Mouse (Mus musculus): ENCODE results near the gene Eya3. TPM values are rescaled to one million over a fixed set of nuclear protein-coding genes. Genes with fewer than 3 reads are reported as not detected.

Eya3 gene
- polyA plus RNA-seq, 1 experiment from 2014 or later: 19.9 TPM

DNA sequence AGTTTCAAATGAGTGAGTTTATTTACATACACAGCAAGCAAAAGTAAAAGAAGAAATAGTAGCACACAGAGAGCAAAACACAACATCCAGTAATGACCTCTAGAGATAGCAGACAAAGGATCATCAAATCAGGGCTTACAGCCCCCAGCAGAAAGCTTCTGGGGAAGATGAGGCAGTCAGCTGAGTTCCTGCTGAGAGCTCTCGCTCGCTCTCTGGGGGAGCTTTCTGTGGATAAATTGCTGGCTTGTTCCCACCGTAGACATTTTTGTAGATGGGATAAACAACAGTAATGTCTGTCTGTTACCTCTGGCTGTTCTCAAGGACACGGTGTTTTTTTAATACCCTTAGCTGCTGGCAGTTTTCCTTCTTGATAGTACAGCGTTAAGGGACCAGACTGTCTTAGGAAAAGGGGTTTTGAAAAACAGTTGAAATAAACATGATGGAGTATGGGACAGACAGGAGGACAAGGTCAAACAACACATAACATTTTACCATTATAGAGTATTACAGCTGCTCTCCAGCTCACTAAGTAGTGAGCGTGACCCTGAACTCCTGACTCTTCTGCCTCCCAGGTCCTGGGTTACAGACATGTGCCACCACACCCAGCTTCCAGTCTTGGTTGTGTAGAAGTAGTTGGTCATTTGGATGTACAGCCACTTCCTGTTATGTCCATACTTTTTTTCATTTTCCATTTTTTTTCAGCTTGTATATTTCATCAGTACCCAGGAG, 10.6 kb downstream of the Eya3 start:
- Histone ChIP-seq H3K9me3 (no peaks in the 10 kb centered on the region), H3K9ac (replicated peaks) (no peak overlapping the region), H3K4me3 (replicated peaks) (no peak overlapping the region), H3K36me3 (no peaks in the 10 kb centered on the region), H3K27me3 (no peaks in the 10 kb centered on the region), H3K27ac (no peak overlapping the region), H3K4me1 (replicated peaks) (0 out of 2 replicates have a peak, but pooled peaks cover 6% of the 10 kb centered on the region), H3K4me2 (replicated peaks) (no peak overlapping the region)
- ATAC-seq: no peak
- WGBS: 68% methylated on average over 6 of the region's 6 CpGs

DNA sequence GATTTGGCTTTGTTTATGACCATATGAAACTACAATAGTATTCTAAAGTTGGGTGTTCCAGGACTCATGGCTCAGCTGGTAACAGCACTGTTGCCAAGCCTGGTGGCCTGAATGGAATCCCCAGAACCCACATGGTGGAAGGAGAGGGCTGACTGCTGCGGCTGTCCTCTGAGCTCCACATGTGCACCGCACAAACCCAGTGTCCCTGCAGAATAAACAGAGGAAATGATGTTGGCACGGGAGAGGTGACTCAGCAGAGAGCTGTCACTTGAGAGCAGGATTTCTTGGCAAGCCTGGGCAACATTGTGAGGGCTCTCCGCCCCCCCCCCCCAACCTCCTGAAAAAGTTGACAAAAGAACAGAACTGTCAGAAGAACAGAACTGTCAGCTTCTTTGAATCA, 14.1 kb downstream of the Eya3 start:
- Histone ChIP-seq H3K9ac (replicated peaks) (no peak overlapping the region), H3K9me3 (no peaks in the 10 kb centered on the region), H3K4me1 (replicated peaks) (0 out of 2 replicates have a peak, but pooled peaks cover 6% of the 10 kb centered on the region), H3K27me3 (no peaks in the 10 kb centered on the region), H3K36me3 (peaks cover 9% of the 10 kb centered on the region), H3K4me2 (replicated peaks) (no peak overlapping the region), H3K27ac (no peak overlapping the region), H3K4me3 (replicated peaks) (no peak overlapping the region)
- 70% methylated on average over 4 of the region's 4 CpGs for WGBS
- no peak for ATAC-seq

DNA sequence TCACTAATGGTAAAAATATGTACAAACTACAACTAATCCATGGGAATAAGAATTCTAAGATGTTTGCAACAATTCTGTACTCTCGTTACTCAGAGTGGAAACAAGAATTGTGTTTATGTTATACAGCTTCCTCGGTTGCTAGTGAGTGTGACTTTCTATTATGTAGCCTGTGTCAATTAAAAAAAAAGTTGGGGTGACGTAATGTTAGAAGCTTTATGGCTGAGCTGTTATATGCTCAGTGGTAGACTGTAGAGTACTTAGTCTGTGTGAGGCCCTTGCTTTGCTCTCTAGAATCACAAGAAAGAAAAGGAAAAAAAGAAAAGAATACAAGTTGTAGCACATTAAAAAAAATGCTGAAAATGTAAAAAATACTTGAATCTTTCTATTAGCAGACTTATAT, 15.0 kb downstream of the Eya3 start:
- Histone ChIP-seq H3K4me1 (replicated peaks) (0 out of 2 replicates have a peak, but pooled peaks cover 6% of the 10 kb centered on the region), H3K4me2 (replicated peaks) (no peak overlapping the region), H3K36me3 (peaks cover 18% of the 10 kb centered on the region), H3K4me3 (replicated peaks) (no peak overlapping the region), H3K9me3 (no peaks in the 10 kb centered on the region), H3K27ac (no peak overlapping the region), H3K27me3 (no peaks in the 10 kb centered on the region), H3K9ac (replicated peaks) (no peak overlapping the region)
- WGBS: 82% methylated on average over 3 of the region's 3 CpGs
- ATAC-seq: no peak

DNA sequence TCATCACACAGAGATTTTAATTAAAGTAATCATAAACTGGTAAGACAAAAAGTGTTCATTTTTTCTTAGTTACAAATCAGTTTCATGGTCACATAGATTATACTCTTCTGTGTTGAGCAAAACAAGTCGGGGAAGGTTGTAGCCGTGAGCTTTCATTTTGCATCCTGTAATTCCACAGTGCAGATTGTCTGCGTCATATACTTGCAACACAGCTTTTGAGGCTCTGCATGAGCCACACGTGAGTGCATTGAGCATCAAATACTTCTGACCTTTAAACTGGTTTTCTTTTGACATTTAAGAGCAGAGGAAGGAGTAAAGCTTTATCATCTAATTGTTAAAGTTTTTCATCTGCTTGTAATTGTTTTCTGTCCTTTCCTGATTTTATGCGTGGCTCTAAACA, 16.5 kb downstream of the Eya3 start:
- Histone ChIP-seq H3K9me3 (no peaks in the 10 kb centered on the region), H3K27me3 (no peaks in the 10 kb centered on the region), H3K36me3 (peaks cover 25% of the 10 kb centered on the region), H3K27ac (no peak overlapping the region), H3K4me2 (replicated peaks) (no peak overlapping the region), H3K9ac (replicated peaks) (no peak overlapping the region), H3K4me3 (replicated peaks) (no peak overlapping the region), H3K4me1 (replicated peaks) (no peaks in the 10 kb centered on the region)
- no peak for ATAC-seq
- WGBS: 84% methylated on average over 5 of the region's 5 CpGs

DNA sequence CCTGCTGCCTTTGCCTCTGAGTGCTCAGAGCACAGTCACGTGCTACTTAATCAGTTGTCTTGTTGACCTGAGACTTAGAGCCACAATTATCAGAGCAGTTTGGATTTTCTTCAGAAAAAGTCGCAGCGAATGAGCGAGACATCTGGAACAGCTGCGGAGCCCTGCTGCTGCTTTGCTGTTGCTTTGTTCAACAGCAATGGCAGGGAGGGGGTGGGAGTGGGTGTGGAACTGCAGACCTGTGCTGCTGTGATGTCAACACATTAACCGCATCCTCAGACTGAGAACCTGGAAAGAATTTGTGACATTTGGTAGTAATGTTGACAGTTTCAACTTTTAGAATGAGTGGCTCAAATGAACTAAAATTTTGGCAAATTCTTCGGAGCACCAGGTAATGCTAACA, 20.3 kb downstream of the Eya3 start:
- no peak overlapping the region for H3K27ac ChIP-seq
- no peak for ATAC-seq
- H3K4me1 ChIP-seq (replicated peaks): no peaks in the 10 kb centered on the region
- 84% methylated on average over 7 of the region's 7 CpGs for WGBS
- H3K36me3 ChIP-seq: peaks cover 48% of the 10 kb centered on the region
- no peak overlapping the region for H3K9ac ChIP-seq (replicated peaks)
- no peak overlapping the region for H3K4me3 ChIP-seq (replicated peaks)
- no peak overlapping the region for H3K4me2 ChIP-seq (replicated peaks)
- H3K9me3 ChIP-seq: no peaks in the 10 kb centered on the region
- no peaks in the 10 kb centered on the region for H3K27me3 ChIP-seq

DNA sequence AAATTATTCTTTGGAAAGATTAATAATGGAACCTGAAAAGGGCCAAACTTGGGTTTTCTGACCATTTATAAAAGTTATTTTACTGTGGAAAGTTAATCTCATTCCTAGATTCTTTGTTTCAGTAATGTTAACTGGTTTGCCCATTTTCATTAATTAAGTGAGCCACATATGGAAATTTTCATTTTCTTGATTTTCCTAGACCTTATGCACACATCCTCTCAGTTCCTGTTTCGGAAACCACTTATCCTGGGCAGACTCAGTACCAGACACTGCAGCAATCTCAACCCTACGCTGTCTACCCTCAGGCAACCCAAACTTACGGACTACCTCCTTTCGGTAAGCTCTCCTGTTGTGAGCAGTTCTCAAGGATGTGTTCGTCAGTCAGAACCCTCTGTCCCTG, 33.9 kb downstream of the Eya3 start:
- H3K9me3 ChIP-seq: no peaks in the 10 kb centered on the region
- H3K36me3 ChIP-seq: peaks cover 70% of the 10 kb centered on the region
- H3K4me3 ChIP-seq (replicated peaks): no peak overlapping the region
- H3K4me1 ChIP-seq (replicated peaks): no peaks in the 10 kb centered on the region
- no peak for ATAC-seq
- H3K4me2 ChIP-seq (replicated peaks): no peak overlapping the region
- no peaks in the 10 kb centered on the region for H3K27me3 ChIP-seq
- H3K27ac ChIP-seq: no peak overlapping the region
- no peak overlapping the region for H3K9ac ChIP-seq (replicated peaks)
- WGBS: 97% methylated on average over 5 of the region's 5 CpGs

DNA sequence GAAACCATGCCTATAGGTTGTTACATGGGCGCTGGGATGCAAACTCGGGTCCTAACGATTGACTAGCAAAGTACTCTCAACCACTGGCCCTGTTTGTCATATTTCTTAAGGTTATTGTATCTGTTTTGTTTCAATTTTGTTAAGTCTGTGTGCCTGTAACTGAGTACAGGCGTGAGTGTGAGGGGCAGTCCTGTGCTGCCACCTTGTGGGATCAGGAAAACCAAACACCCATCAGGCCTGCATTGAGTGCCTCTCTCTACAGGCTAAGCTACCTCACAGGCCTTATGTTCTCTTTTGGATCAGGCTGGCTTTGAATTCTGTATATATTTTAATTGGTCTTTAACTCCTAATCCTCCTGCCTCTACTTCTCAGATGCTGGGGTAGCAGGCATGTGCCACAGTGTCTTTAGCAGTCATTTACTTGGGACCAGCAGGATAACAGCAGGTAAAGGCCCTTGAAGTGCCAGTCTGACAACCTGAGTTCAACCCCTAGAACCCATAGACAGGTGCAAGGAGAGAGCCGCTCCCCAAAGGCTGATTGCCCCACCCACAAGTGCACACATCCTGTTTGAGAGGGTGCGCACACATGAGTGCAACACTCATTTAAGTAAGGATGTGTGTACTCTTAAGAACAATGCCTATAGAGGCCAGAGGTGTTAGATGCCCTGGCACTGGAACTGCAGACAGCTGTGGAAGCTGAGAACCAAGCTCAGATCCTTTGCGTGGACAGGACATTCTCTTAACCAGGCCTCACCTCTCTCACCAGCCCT, 38.2 kb downstream of the Eya3 start:
- H3K4me1 ChIP-seq (replicated peaks): no peaks in the 10 kb centered on the region
- no peak overlapping the region for H3K27ac ChIP-seq
- no peak overlapping the region for H3K4me3 ChIP-seq (replicated peaks)
- no peaks in the 10 kb centered on the region for H3K9me3 ChIP-seq
- ATAC-seq: no peak
- H3K36me3 ChIP-seq: peaks cover 54% of the 10 kb centered on the region
- 88% methylated on average over 7 of the region's 7 CpGs for WGBS
- no peak overlapping the region for H3K4me2 ChIP-seq (replicated peaks)
- H3K9ac ChIP-seq (replicated peaks): no peak overlapping the region
- H3K27me3 ChIP-seq: no peaks in the 10 kb centered on the region

DNA sequence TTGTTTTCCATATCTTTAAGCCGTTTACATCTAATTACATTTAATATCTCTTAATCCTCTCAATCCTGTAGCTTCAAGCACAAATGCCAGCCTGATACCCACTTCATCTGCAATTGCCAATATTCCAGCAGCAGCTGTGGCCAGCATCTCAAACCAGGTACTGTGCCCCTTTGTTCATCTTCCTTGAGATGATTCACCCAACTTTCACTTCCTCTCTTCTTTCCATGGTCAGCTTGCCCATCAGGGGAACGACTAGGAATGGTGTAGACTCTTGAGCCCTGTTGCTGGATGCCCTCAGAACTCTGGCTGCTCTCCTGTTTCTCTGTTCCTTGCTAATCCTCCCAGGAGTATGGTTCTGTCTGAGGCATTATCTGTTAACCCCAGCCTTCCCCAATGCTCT, 50.8 kb downstream of the Eya3 start:
- no peaks in the 10 kb centered on the region for H3K4me1 ChIP-seq (replicated peaks)
- H3K27me3 ChIP-seq: no peaks in the 10 kb centered on the region
- H3K4me3 ChIP-seq (replicated peaks): no peak overlapping the region
- ATAC-seq: no peak
- 85% methylated on average over 2 of the region's 2 CpGs for WGBS
- H3K9ac ChIP-seq (replicated peaks): no peak overlapping the region
- no peaks in the 10 kb centered on the region for H3K9me3 ChIP-seq
- H3K4me2 ChIP-seq (replicated peaks): no peak overlapping the region
- H3K36me3 ChIP-seq: peaks cover 63% of the 10 kb centered on the region
- H3K27ac ChIP-seq: no peak overlapping the region

DNA sequence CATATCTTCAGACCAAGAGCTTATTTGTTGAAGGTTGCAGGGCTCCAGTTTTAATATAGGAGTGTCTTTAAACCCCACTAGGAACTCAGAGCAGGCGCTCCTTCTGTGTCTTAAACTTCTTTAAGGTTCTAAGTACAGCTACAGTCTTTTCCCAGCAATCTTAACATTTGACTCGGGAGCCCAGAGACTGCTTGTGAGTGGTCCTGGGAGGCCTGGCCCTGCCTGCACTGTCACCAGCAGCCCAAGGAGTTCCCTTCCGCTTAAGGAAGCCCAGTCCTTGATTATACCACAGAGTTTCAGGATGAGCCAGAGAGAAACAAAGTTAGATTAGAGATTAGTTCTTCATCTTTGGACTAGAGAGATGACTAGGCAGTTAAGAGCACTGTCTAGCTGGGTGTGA, 54.6 kb downstream of the Eya3 start:
- H3K4me1 ChIP-seq (replicated peaks): no peaks in the 10 kb centered on the region
- no peaks in the 10 kb centered on the region for H3K9me3 ChIP-seq
- H3K27me3 ChIP-seq: no peaks in the 10 kb centered on the region
- no peak overlapping the region for H3K9ac ChIP-seq (replicated peaks)
- no peak overlapping the region for H3K4me2 ChIP-seq (replicated peaks)
- no peak overlapping the region for H3K27ac ChIP-seq
- WGBS: 94% methylated on average over 3 of the region's 3 CpGs
- no peak overlapping the region for H3K4me3 ChIP-seq (replicated peaks)
- ATAC-seq: no peak
- peaks cover 68% of the 10 kb centered on the region for H3K36me3 ChIP-seq

DNA sequence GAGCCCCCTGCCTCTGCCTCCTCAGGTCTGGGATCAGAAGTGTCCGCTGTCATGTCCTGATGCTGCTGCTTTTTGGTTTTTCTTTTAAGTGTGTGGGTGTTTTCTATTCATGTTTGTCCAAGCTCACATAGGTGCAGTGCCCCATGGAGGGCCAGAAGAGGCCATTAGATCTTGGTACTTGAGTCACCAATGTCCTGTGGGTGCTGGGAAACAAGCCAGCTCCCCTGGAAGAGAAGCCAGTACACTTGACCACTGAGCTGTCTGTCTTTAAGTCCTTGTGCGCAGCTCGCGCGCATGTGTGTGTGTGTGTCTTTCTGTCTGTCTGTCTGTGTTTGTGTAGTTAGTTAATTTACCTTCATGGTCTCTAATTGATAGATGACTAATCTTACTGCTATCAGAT, 63.3 kb downstream of the Eya3 start:
- H3K36me3 ChIP-seq: peaks cover 78% of the 10 kb centered on the region

DNA sequence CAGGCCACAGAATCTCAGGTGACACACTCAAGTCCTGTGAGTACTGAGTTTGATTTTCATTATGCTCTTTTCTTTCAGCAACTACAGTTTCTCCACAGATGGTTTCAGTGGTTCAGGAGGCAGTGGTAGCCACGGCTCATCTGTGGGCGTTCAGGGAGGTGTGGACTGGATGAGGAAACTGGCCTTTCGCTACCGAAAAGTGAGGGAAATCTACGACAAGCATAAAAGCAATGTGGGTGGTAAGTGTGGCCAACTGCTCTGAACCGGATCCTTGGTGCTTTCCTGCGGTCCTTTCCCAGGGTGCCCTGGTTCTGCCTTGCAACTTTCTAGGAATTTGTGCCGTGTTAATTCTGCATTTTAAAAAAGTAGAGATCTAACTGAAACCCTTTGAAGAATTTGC, 68.1 kb downstream of the Eya3 start:
- peaks cover 90% of the 10 kb centered on the region for H3K36me3 ChIP-seq
- no peak overlapping the region for H3K4me3 ChIP-seq (replicated peaks)
- 96% methylated on average over 8 of the region's 8 CpGs for WGBS
- no peaks in the 10 kb centered on the region for H3K4me1 ChIP-seq (replicated peaks)
- no peak overlapping the region for H3K9ac ChIP-seq (replicated peaks)
- H3K9me3 ChIP-seq: no peaks in the 10 kb centered on the region
- no peak for ATAC-seq
- no peak overlapping the region for H3K27ac ChIP-seq
- H3K4me2 ChIP-seq (replicated peaks): no peak overlapping the region
- H3K27me3 ChIP-seq: no peaks in the 10 kb centered on the region

More for the DNA sequence above, 63.3 kb downstream of the Eya3 start:
- no peaks in the 10 kb centered on the region for H3K9me3 ChIP-seq
- ATAC-seq: no peak
- H3K27me3 ChIP-seq: no peaks in the 10 kb centered on the region
- H3K4me3 ChIP-seq (replicated peaks): no peak overlapping the region
- no peak overlapping the region for H3K9ac ChIP-seq (replicated peaks)
- H3K4me2 ChIP-seq (replicated peaks): no peak overlapping the region
- WGBS: 97% methylated on average over 5 of the region's 5 CpGs
- no peak overlapping the region for H3K27ac ChIP-seq
- no peaks in the 10 kb centered on the region for H3K4me1 ChIP-seq (replicated peaks)

DNA sequence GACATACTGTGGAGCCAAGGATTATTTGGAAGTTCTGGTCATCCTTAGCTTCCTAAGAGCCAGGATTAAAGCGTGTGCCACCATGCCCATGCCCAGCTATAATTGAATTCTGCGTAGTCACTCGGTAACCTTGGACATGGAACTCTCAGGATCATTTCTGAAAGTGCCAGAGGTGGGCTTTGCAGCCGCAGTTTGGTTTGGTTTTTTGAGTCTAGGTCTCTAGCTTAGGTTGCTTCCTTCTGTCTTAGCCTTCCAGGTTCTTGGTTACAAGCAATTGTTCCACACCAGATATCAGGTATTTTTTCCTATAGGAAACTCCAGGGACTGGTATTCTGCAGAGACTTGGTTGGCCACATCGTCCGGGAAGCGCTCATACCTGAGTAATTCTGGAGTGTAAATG, 74.4 kb downstream of the Eya3 start:
- Histone ChIP-seq H3K9ac (replicated peaks) (no peak overlapping the region), H3K36me3 (peaks cover 75% of the 10 kb centered on the region), H3K9me3 (no peaks in the 10 kb centered on the region), H3K4me3 (replicated peaks) (no peak overlapping the region), H3K27ac (no peak overlapping the region), H3K27me3 (no peaks in the 10 kb centered on the region), H3K4me1 (replicated peaks) (no peaks in the 10 kb centered on the region), H3K4me2 (replicated peaks) (no peak overlapping the region)
- ATAC-seq: no peak
- WGBS: 98% methylated on average over 7 of the region's 7 CpGs
